Mouse (Mus musculus): ENCODE measurements at regions not wholly inside any gene's neighbourhood (a gene's known extent, or its start where the extent isn't known, plus 50 kb on each side); places are given as distances from the start of the nearest gene placed in this dataset.
"Not testable (repeated sequence)": the region's sequence is repeated elsewhere in the genome, so short reads cannot be mapped to it uniquely, and the experiment has no call there.

- no peak for DNase-seq (ENCODE audit: low spot score in 2 of 2)
Observed at GRCm38 (mm10) chr4:38334529-38335149, 1115.5 kb upstream of the 1700009N14Rik start.

- DNase-seq (ENCODE audit: low spot score in 2 of 2): no peak
Observed at GRCm38 (mm10) chr4:38335156-38335555, 1114.9 kb upstream of the 1700009N14Rik start.

- no peak for DNase-seq (ENCODE audit: low spot score in 2 of 2)
Observed at GRCm38 (mm10) chr4:38371047-38371446, 1079.0 kb upstream of the 1700009N14Rik start.

- DNase-seq (ENCODE audit: low spot score in 2 of 2): no peak
Observed at GRCm38 (mm10) chr4:38381916-38382315, 1068.2 kb upstream of the 1700009N14Rik start.

GRCm38 (mm10) chr4:38396635-38397034 lies 1053.5 kb upstream of the 1700009N14Rik start:
- no peak for DNase-seq (ENCODE audit: low spot score in 2 of 2)

GRCm38 (mm10) chr4:38435326-38435725 lies 1014.8 kb upstream of the 1700009N14Rik start:
- DNase-seq (ENCODE audit: low spot score in 2 of 2): not testable (repeated sequence)

- DNase-seq (ENCODE audit: low spot score in 2 of 2): no peak
Observed at GRCm38 (mm10) chr4:38461473-38462194, 988.5 kb upstream of the 1700009N14Rik start.

GRCm38 (mm10) chr4:38498271-38498670 lies 951.8 kb upstream of the 1700009N14Rik start:
- DNase-seq (ENCODE audit: low spot score in 2 of 2): no peak

GRCm38 (mm10) chr4:38505875-38506274 lies 944.2 kb upstream of the 1700009N14Rik start:
- DNase-seq (ENCODE audit: low spot score in 2 of 2): no peak

- DNase-seq (ENCODE audit: low spot score in 2 of 2): peak in 1 of 2 experiments; percentile 2
Observed at GRCm38 (mm10) chr4:38507202-38507601, 942.9 kb upstream of the 1700009N14Rik start.

- no peak for DNase-seq (ENCODE audit: low spot score in 2 of 2)
Observed at GRCm38 (mm10) chr4:38519108-38519507, 931.0 kb upstream of the 1700009N14Rik start.
